Mouse (Mus musculus) kidney, adult 2 months (tissue): ENCODE measurements around the gene Myh4.

Experiments used
- CTCF ChIP-seq: fragments of 200-500 bp; conservative IDR thresholded peaks from 2 replicates; pipeline ENCODE4 v1.5.1; 2011; ENCODE audit warnings: low read depth, mild to moderate bottlenecking, control low read depth, low read length, moderate library complexity, mixed read lengths; ENCODE audit not compliant: insufficient read depth, insufficient read length
- POLR2A ChIP-seq: fragments of 200-500 bp; IDR thresholded peaks from one replicate; pipeline ENCODE4 v1.6.1; 2011; ENCODE audit warnings: low read depth, low read length, control low read depth

DNA sequence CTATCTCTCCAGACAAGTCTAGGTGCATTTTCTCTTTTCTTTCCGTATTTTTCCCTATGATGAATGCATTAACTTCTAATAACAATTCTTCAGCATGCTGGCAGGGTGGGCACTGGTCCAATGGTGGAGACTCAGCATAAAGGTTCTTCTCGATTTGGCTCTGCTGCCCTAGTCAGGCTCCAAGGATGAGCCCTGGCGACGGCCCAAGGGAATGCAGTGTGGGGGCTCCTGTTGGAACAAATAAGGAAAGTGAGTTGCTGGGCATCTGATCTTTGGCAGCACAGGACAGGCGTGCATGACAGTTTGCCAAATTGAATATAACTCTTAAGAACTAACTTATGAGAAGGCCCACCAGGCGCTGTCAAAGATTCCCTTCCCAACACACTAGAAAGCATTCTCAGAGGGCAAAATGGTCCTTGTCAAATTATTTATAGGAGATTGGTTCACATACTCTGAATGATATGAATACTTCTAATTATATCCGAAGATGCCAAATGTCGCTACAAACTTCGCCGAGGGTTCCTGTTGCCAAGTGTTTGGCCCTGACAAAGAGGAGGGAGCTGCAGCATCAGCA, 38.9 kb downstream of the Myh4 start, which contains the start of gene Myh8:
- TF ChIP-seq POLR2A, result no peak
- TF ChIP-seq CTCF, result no peak
